Mouse (Mus musculus) midbrain, embryonic 16.5 days (tissue): ENCODE measurements at regions not wholly inside any gene's neighbourhood (a gene's known extent, or its start where the extent isn't known, plus 50 kb on each side); places are given as distances from the start of the nearest gene placed in this dataset.

Source experiments
- ATAC-seq: fragments of 200-750 bp; cut with Nextera tagmentation; 2 replicates; pipeline ENCODE4 v1.8.0; 2017; ENCODE audit warnings: moderate TSS enrichment
- H3K27ac ChIP-seq: fragments of 300-500 bp; sonication (generic); 2 replicates; pipeline ENCODE4 v1.5.1; 2014; ENCODE audit warnings: mild to moderate bottlenecking, low read length, mixed read lengths
- H3K27me3 ChIP-seq: fragments of 300-500 bp; sonication (generic); 2 replicates; pipeline ENCODE4 v1.6.1; 2014; ENCODE audit warnings: low read depth, low read length, mixed read lengths; ENCODE audit not compliant: control insufficient read depth, insufficient read depth
- H3K36me3 ChIP-seq: fragments of 300-500 bp; sonication (generic); 2 replicates; pipeline ENCODE4 v1.6.1; 2014; ENCODE audit warnings: mild to moderate bottlenecking, low read length, moderate library complexity, mixed read lengths; ENCODE audit not compliant: control insufficient read depth, insufficient read depth
- H3K4me1 ChIP-seq: fragments of 300-500 bp; sonication (generic); 2 replicates; pipeline ENCODE4 v1.6.1; 2014; ENCODE audit warnings: mild to moderate bottlenecking, low read length, mixed read lengths; ENCODE audit not compliant: control insufficient read depth, insufficient read depth
- H3K4me2 ChIP-seq: fragments of 300-500 bp; sonication (generic); 2 replicates; pipeline ENCODE4 v1.6.1; 2014; ENCODE audit warnings: mild to moderate bottlenecking, low read length, mixed read lengths
- H3K4me3 ChIP-seq: fragments of 300-500 bp; sonication (generic); 2 replicates; pipeline ENCODE4 v1.5.1; 2014; ENCODE audit warnings: low read depth, mild to moderate bottlenecking, low read length, moderate library complexity, mixed read lengths
- H3K9ac ChIP-seq: fragments of 300-500 bp; sonication (generic); 2 replicates; pipeline ENCODE4 v1.6.1; 2014; ENCODE audit warnings: low read depth, low read length, mixed read lengths
- H3K9me3 ChIP-seq: fragments of 300-500 bp; sonication (generic); replicated peaks from 2 replicates; pipeline ENCODE4 v1.6.1; 2014; ENCODE audit warnings: mild to moderate bottlenecking, low read length, mixed read lengths; ENCODE audit not compliant: control insufficient read depth, poor library complexity, severe bottlenecking
- WGBS: fragments of 180-500 bp; shearing (Covaris S2); extraction: QIAGEN DNeasy Blood & Tissue Kit; methylation state at CpG from one replicate; pipeline ENCODE4 v1.1.7; 2014; 5-methylcytosine and 5-hydroxymethylcytosine counted together

DNA sequence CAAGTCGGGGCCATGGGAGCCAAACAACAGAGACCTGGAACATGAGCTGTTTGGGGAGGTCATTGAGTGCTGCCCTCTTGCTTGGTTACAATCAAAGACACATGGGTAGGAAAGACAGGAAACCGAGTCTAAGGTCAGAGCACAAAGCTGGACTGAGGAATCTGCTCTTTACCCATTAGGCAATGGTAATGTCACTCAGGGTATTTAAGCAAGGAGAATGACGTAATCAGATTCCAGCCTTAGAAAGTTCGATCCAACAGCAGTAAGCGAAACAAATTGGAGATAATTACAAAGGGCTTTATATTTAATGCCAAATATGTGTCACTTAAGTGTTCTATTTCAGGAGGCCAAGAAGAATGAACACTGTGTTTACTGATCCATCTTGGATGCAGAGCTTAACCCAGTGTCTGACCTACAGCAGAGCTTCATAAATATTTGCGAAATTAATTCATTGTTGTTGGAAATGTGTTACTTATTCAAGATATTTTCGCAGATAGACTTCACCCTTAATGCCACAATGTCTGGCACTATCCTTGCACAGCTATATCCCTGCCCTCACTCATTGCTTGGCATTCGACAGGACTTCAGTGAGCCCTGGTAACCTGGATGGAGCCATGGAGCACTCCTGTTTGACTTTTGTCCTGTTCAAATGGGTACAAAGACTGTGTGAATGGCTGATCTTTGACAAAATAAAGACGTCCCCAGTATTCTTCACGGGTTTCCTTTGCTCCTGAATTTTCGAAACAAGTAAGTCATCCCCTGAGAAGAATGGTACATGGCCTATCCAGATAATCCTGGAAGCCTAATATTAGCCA is 56.2 kb upstream of the Ptgfr start:
- Histone ChIP-seq H3K4me1 (0 out of 2 replicates have a peak, but pooled peaks cover 4% of the 10 kb centered on the region), H3K36me3 (no peaks in the 10 kb centered on the region), H3K9ac (no peak overlapping the region), H3K27ac (no peak overlapping the region), H3K9me3 (no peaks in the 10 kb centered on the region), H3K27me3 (no peaks in the 10 kb centered on the region), H3K4me3 (no peak overlapping the region), H3K4me2 (no peak overlapping the region)
- no peak for ATAC-seq
- WGBS, result 72% methylated on average over 11 of the region's 11 CpGs

DNA sequence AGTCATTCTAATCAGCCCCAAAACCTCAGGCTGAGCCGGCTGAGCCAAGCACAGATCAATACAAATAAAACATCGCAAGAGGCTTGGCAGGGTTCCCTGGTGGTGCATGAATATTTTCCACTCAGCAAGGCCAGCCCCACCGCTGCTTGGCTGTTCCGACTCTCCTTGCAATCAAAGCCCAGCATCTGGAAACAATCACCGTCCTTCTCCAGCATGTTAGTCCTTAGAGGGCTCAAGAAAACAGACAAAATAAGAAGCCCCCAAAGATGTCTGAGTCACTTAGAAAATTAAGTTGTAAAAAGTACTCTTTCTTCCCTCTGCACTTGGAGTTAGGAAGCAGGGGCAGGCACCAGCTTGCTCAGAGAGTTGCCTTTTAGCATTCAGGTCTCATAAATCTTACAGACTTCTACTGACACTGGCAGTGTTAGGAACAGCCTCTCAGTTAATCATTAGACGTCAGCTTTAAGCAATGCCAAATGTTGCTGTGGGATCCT is 54.4 kb upstream of the Ptgfr start:
- ATAC-seq, result peak; percentile 58
- H3K36me3 ChIP-seq, result no peaks in the 10 kb centered on the region
- no peak overlapping the region for H3K27ac ChIP-seq
- H3K9me3 ChIP-seq, result no peaks in the 10 kb centered on the region
- 0 out of 2 replicates have a peak, but pooled peaks cover 4% of the 10 kb centered on the region for H3K4me1 ChIP-seq
- WGBS, result 29% methylated on average over 6 of the region's 6 CpGs
- no peak overlapping the region for H3K4me3 ChIP-seq
- H3K4me2 ChIP-seq, result no peak overlapping the region
- no peak overlapping the region for H3K9ac ChIP-seq
- no peaks in the 10 kb centered on the region for H3K27me3 ChIP-seq

DNA sequence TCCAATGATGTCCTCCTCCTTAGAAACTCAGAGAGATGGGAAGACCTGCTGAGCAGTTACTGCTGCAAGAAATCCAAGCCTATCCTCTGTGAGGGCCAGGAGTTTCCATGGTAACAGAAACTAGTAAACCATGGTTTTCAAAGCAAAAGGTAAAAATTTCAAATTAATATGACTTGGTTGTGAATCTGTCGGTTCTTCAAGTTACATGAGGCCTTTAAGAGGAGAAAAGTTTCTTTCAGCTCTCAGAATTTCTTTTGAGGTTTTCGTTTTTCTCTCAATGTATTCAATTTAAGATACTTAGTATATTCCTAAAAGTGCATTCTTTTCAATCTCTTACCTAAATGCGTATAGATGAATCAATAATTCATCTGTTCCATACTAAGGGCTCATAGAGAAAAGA is 53.9 kb upstream of the Ptgfr start:
- ATAC-seq, result no peak
- Histone ChIP-seq H3K4me3 (no peak overlapping the region), H3K4me2 (no peak overlapping the region), H3K4me1 (0 out of 2 replicates have a peak, but pooled peaks cover 4% of the 10 kb centered on the region), H3K27ac (no peak overlapping the region), H3K9me3 (no peaks in the 10 kb centered on the region), H3K36me3 (no peaks in the 10 kb centered on the region), H3K27me3 (no peaks in the 10 kb centered on the region), H3K9ac (no peak overlapping the region)
- 51% methylated on average over 3 of the region's 3 CpGs for WGBS

DNA sequence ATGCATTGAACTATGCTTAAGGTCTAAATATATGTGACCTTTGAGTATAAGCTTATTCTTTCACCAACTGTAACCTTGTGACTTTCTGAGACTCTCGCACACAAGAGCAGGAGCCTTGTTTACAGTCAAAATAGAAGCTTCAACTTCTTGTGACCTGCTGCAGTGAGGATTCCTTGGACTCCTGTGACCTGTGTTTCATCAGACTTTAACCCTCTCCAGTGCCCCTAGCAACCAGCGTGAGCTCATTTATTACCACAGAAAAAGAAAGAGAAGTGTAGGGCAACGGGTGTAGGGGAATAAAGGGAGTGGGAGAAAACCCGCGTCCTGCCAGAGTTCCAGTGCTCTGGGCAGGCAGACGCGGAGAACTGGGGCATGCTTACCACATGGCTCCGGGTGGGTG is 52.3 kb upstream of the Ptgfr start:
- Histone ChIP-seq H3K4me3 (no peak overlapping the region), H3K9ac (no peak overlapping the region), H3K4me2 (no peak overlapping the region), H3K9me3 (no peaks in the 10 kb centered on the region), H3K4me1 (0 out of 2 replicates have a peak, but pooled peaks cover 4% of the 10 kb centered on the region), H3K36me3 (no peaks in the 10 kb centered on the region), H3K27me3 (no peaks in the 10 kb centered on the region), H3K27ac (no peak overlapping the region)
- no peak for ATAC-seq
- 78% methylated on average over 8 of the region's 8 CpGs for WGBS
